Mouse (Mus musculus): ENCODE data around the gene Zfp326.
"Not testable (repeated sequence)": the region's sequence is repeated elsewhere in the genome, so short reads cannot be mapped to it uniquely, and the experiment has no call there.

DNA sequence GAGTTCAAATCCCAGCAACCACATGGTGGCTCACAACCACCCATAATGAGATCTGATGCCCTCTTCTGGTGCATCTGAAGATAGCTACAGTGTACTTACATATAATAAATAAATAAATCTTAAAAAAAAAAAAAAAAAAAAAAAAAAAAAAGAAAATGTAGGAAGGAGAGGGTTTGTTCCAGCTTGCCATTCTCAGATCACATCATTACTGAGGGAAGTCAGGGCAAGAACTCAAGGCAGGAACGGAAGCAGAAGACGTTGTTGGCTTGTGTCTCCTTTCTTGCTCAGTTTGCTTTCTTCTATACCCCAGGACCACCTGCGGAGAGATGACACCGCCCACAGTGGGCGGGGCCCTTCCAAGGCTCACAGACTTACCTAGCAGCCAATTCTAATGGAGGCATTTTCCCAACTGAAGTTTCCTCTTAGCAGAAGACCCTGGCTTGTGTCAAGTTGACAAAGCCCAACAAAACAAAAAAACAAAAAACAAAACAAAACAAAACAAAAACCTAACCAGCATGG, 11.2 kb upstream of the Zfp326 start:
- not testable (repeated sequence) for TF ChIP-seq CTCF (conservative IDR thresholded peaks at IDR 0.05; ENCODE audit: insufficient read depth, insufficient read length, low read depth, low read length); POLR2A (IDR thresholded peaks at IDR 0.05; ENCODE audit: low read depth, low read length)
